Mouse (Mus musculus): ENCODE measurements at regions not wholly inside any gene's neighbourhood (a gene's known extent, or its start where the extent isn't known, plus 50 kb on each side); places are given as distances from the start of the nearest gene placed in this dataset.

- TF ChIP-seq CTCF (IDR thresholded peaks at IDR 0.05; ENCODE audit: low read depth) = no peak
- no peak for TF ChIP-seq EP300 (IDR thresholded peaks at IDR 0.05; ENCODE audit: low read depth)
These were observed 65.5 kb downstream of the Ccdc54 start for GRCm38 (mm10) chr16:50525504-50525903.

Data from liver, embryonic 14.5 days (tissue).